Mouse (Mus musculus): ENCODE results near the gene Eepd1. TPM values are rescaled to one million over a fixed set of nuclear protein-coding genes. Genes with fewer than 3 reads are reported as not detected.

Eepd1 gene
- total and polyA plus RNA-seq, 3 experiments: 0.85 to 1.6 TPM; not detected in 1

GRCm38 (mm10) chr9:25490278-25491145, 9.2 kb downstream of the Eepd1 start:
- Histone ChIP-seq H3K27me3 (ENCODE audit: control insufficient read depth in 1 of 2, insufficient read depth in 2 of 2, low read length in 2 of 2) (no peaks in the 10 kb centered on the region), H3K4me1 (ENCODE audit: control insufficient read depth in 1 of 2, insufficient read depth in 2 of 2, low read length in 2 of 2) (no peaks in the 10 kb centered on the region), H3K36me3 (ENCODE audit: control insufficient read depth in 1 of 2, insufficient read depth in 2 of 2, low read length in 2 of 2) (no peaks in the 10 kb centered on the region), H3K4me3 (ENCODE audit: control insufficient read depth in 1 of 2, insufficient read depth in 1 of 2, low read depth in 2 of 2, low read length in 2 of 2) (no peak overlapping the region), H3K27ac (ENCODE audit: control insufficient read depth, low read depth, low read length) (no peak overlapping the region), H3K9ac (ENCODE audit: control insufficient read depth, low read depth, low read length, poor library complexity, severe bottlenecking) (no peak overlapping the region), H3K79me2 (ENCODE audit: control insufficient read depth, insufficient read depth, low read length, poor library complexity) (no peaks in the 10 kb centered on the region), H3K9me3 (replicated peaks; ENCODE audit: insufficient read depth, low read length) (no peaks in the 10 kb centered on the region)
- no peak for DNase-seq (ENCODE audit: low read depth, low spot score)
- TF ChIP-seq ZNF384 (IDR thresholded peaks at IDR 0.05; ENCODE audit: low read depth, low read length): no peak
- TF ChIP-seq POLR2AphosphoS2 (IDR thresholded peaks at IDR 0.05; ENCODE audit: low read length): no peak
- no peak for TF ChIP-seq E2F4 (IDR thresholded peaks at IDR 0.05; ENCODE audit: borderline replicate concordance, low read depth, low read length)
- TF ChIP-seq MXI1 (IDR thresholded peaks at IDR 0.05; ENCODE audit: low read depth, low read length): no peak
- TF ChIP-seq ZMIZ1 (IDR thresholded peaks at IDR 0.05; ENCODE audit: low read depth, low read length): no peak
- TF ChIP-seq ELF1 (IDR thresholded peaks at IDR 0.05; ENCODE audit: low read depth, low read length): no peak
- TF ChIP-seq MAZ (IDR thresholded peaks at IDR 0.05; ENCODE audit: low read depth, low read length): no peak
- no peak for TF ChIP-seq CTCF (IDR thresholded peaks at IDR 0.05 in 2 of 3, conservative IDR thresholded peaks at IDR 0.05 in 1 of 3; ENCODE audit: control insufficient read depth in 1 of 3, insufficient read depth in 1 of 3, low read depth in 2 of 3, low read length in 3 of 3, poor library complexity in 1 of 3, severe bottlenecking in 1 of 3)
- TF ChIP-seq NELFE (IDR thresholded peaks at IDR 0.05; ENCODE audit: low read depth, low read length): no peak
- TF ChIP-seq KAT2A (conservative IDR thresholded peaks at IDR 0.05; ENCODE audit: low read depth, low read length): no peak
- TF ChIP-seq RAD21 (IDR thresholded peaks at IDR 0.05; ENCODE audit: low read depth, low read length): no peak
- no peak for TF ChIP-seq USF1 (IDR thresholded peaks at IDR 0.05; ENCODE audit: low read depth, low read length)
- no peak for TF ChIP-seq MYB (IDR thresholded peaks at IDR 0.05; ENCODE audit: low read depth, low read length)
- no peak for TF ChIP-seq GABPA (IDR thresholded peaks at IDR 0.05; ENCODE audit: low read depth, low read length)
- TF ChIP-seq EP300 (IDR thresholded peaks at IDR 0.05; ENCODE audit: low read depth in 1 of 2, low read length in 2 of 2): no peak
- TF ChIP-seq TAL1 (IDR thresholded peaks at IDR 0.05; ENCODE audit: low read length): no peak
- no peak for TF ChIP-seq TCF12 (IDR thresholded peaks at IDR 0.05; ENCODE audit: low read depth, low read length)

- Histone ChIP-seq H3K9me3 (replicated peaks; ENCODE audit: insufficient read depth, low read length) (no peaks in the 10 kb centered on the region), H3K36me3 (ENCODE audit: control insufficient read depth in 1 of 2, insufficient read depth in 2 of 2, low read length in 2 of 2) (no peaks in the 10 kb centered on the region), H3K4me1 (ENCODE audit: control insufficient read depth in 1 of 2, insufficient read depth in 2 of 2, low read length in 2 of 2) (no peaks in the 10 kb centered on the region), H3K9ac (ENCODE audit: control insufficient read depth, low read depth, low read length, poor library complexity, severe bottlenecking) (no peak overlapping the region), H3K27ac (ENCODE audit: control insufficient read depth, low read depth, low read length) (no peak overlapping the region), H3K79me2 (ENCODE audit: control insufficient read depth, insufficient read depth, low read length, poor library complexity) (no peaks in the 10 kb centered on the region), H3K4me3 (ENCODE audit: control insufficient read depth in 1 of 2, insufficient read depth in 1 of 2, low read depth in 2 of 2, low read length in 2 of 2) (no peak overlapping the region), H3K27me3 (ENCODE audit: control insufficient read depth in 1 of 2, insufficient read depth in 2 of 2, low read length in 2 of 2) (no peaks in the 10 kb centered on the region)
- TF ChIP-seq GATA1 (IDR thresholded peaks at IDR 0.05; ENCODE audit: low read depth, low read length) (no peak), TCF12 (IDR thresholded peaks at IDR 0.05; ENCODE audit: low read depth, low read length) (no peak), CHD1 (IDR thresholded peaks at IDR 0.05; ENCODE audit: low read depth, low read length) (no peak), CTCF (IDR thresholded peaks at IDR 0.05 in 2 of 3, conservative IDR thresholded peaks at IDR 0.05 in 1 of 3; ENCODE audit: control insufficient read depth in 1 of 3, insufficient read depth in 1 of 3, low read depth in 2 of 3, low read length in 3 of 3, poor library complexity in 1 of 3, severe bottlenecking in 1 of 3) (no peak), GABPA (IDR thresholded peaks at IDR 0.05; ENCODE audit: low read depth, low read length) (no peak)
- no peak for DNase-seq (ENCODE audit: low read depth, low spot score)
These were observed 12.6 kb downstream of the Eepd1 start for GRCm38 (mm10) chr9:25493918-25494317.
